Mouse (Mus musculus) myocyte (in vitro differentiated cells): Measurements from ENCODE around the gene Pcdh7. TPM values are rescaled to one million over a fixed set of nuclear protein-coding genes. Genes with fewer than 3 reads are reported as not detected.
A peak's percentile ranks its signal among the peaks of the same experiment; 100 is the strongest.

Experiments
- H3K27me3 ChIP-seq: one replicate; pipeline ENCODE4 v1.6.1; 2011; ENCODE audit not compliant: control insufficient read depth, insufficient read depth, insufficient read length
- H3K36me3 ChIP-seq: one replicate; pipeline ENCODE4 v1.6.1; 2011; ENCODE audit not compliant: control insufficient read depth, insufficient read depth
- H3K4me2 ChIP-seq: one replicate; pipeline ENCODE4 v1.6.1; 2011; ENCODE audit warnings: low read depth, control low read depth
- H3K4me3 ChIP-seq: one replicate; pipeline ENCODE4 v1.5.1; 2011; ENCODE audit warnings: mild to moderate bottlenecking, control low read depth, moderate library complexity
- H3K79me2 ChIP-seq: one replicate; pipeline ENCODE4 v1.6.1; 2011; ENCODE audit not compliant: control insufficient read depth, insufficient read depth
- H3ac ChIP-seq: one replicate; pipeline ENCODE4 v1.6.1; 2011; ENCODE audit not compliant: control insufficient read depth, insufficient read length
- CEBPB ChIP-seq: IDR thresholded peaks from 2 replicates; pipeline ENCODE4 v1.6.1; 2011; ENCODE audit warnings: mild to moderate bottlenecking, moderate library complexity; ENCODE audit not compliant: poor library complexity, insufficient read depth, severe bottlenecking
- E2F4 ChIP-seq: IDR thresholded peaks from one replicate; pipeline ENCODE4 v1.6.1; 2011; ENCODE audit warnings: mild to moderate bottlenecking, control low read depth, moderate library complexity; ENCODE audit not compliant: insufficient read depth
- MAX ChIP-seq: IDR thresholded peaks from one replicate; pipeline ENCODE4 v1.6.1; 2011; ENCODE audit warnings: low read depth, mild to moderate bottlenecking, control low read depth
- MYOD1 ChIP-seq, 3 experiments: IDR thresholded peaks; one replicate each; pipeline ENCODE4 v1.6.1; 2011; ENCODE audit warnings: control low read depth in 2 of 3, low read depth in 2 of 3, mild to moderate bottlenecking in 2 of 3, moderate library complexity in 1 of 3; ENCODE audit not compliant: insufficient read length in 2 of 3, control insufficient read depth in 1 of 3
- MYOG ChIP-seq, 3 experiments: IDR thresholded peaks; one replicate each; pipeline ENCODE4 v1.6.1; 2011; ENCODE audit warnings: control low read depth in 2 of 3, low read depth in 2 of 3, mild to moderate bottlenecking in 2 of 3; ENCODE audit not compliant: insufficient read length in 2 of 3, control insufficient read depth in 1 of 3, insufficient read depth in 1 of 3
- POLR2A ChIP-seq: IDR thresholded peaks from one replicate; pipeline ENCODE4 v1.6.1; 2011; ENCODE audit warnings: low read depth, mild to moderate bottlenecking, control low read depth, moderate library complexity; ENCODE audit not compliant: insufficient read length
- POLR2AphosphoS2 ChIP-seq: IDR thresholded peaks from one replicate; pipeline ENCODE4 v1.6.1; 2011; ENCODE audit warnings: low read depth, control low read depth; ENCODE audit not compliant: insufficient read length
- REST ChIP-seq: IDR thresholded peaks from one replicate; pipeline ENCODE4 v1.6.1; 2011; ENCODE audit warnings: mild to moderate bottlenecking, control low read depth, moderate library complexity; ENCODE audit not compliant: insufficient read depth, insufficient read length
- SRF ChIP-seq: IDR thresholded peaks from one replicate; pipeline ENCODE4 v1.6.1; 2011; ENCODE audit warnings: low read depth; ENCODE audit not compliant: control insufficient read depth, insufficient read length
- TCF12 ChIP-seq: IDR thresholded peaks from one replicate; pipeline ENCODE4 v1.6.1; 2011; ENCODE audit warnings: mild to moderate bottlenecking, control low read depth; ENCODE audit not compliant: poor library complexity, insufficient read depth, severe bottlenecking
- TCF3 ChIP-seq: IDR thresholded peaks from one replicate; pipeline ENCODE4 v1.6.1; 2011; ENCODE audit warnings: low read depth, control low read depth; ENCODE audit not compliant: insufficient read length
- USF1 ChIP-seq: IDR thresholded peaks from one replicate; pipeline ENCODE4 v1.6.1; 2011; ENCODE audit warnings: low read depth, mild to moderate bottlenecking, control low read depth, moderate library complexity
- polyA plus RNA-seq: library from polyadenylated mRNA; unstranded; fragments of >200 nt; fragmentation: generic; extraction: Trizol; gene quantifications from one replicate; pipeline ENCODE4 v1.2.1, GENCODE M21; 2012; ENCODE audit warnings: missing spikeins

Pcdh7 gene
- polyA plus RNA-seq, 1 experiment, result 16.0 TPM

DNA sequence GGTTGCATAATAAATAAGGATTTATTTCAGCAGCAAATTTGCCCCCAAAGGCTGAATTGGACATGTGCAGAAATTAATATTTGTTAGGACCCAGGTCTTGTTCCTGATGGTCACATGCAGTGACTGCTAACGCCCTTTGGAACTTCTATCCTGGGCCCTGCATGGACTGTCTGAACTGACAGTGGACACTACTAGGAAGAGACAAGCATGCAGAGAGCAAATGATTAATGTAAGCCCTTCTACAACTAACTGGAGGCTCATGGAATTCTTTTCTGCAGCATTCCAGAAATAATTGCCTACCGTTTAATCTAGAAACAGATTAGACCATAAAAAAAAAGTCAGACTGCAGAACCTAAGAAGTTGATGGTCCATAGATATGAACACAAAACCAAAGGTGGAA, 119.4 kb downstream of the Pcdh7 start:
- no peak overlapping the region for H3K4me3 ChIP-seq
- H3K36me3 ChIP-seq, result no peaks in the 10 kb centered on the region
- no peak for TF ChIP-seq TCF12
- TF ChIP-seq TCF3, result no peak
- no peak for TF ChIP-seq MYOG (IDR thresholded peaks at IDR 0.05; ENCODE audit: control insufficient read depth in 1 of 3, insufficient read depth in 1 of 3, insufficient read length in 2 of 3, low read depth in 2 of 3)
- no peak for TF ChIP-seq POLR2A
- no peak for TF ChIP-seq SRF
- TF ChIP-seq POLR2AphosphoS2, result no peak
- TF ChIP-seq REST, result no peak
- TF ChIP-seq CEBPB, result no peak
- no peak for TF ChIP-seq MYOD1 (IDR thresholded peaks at IDR 0.05; ENCODE audit: control insufficient read depth in 1 of 3, insufficient read length in 2 of 3, low read depth in 2 of 3)
- no peak for TF ChIP-seq USF1
- no peak for TF ChIP-seq E2F4
- TF ChIP-seq MAX, result no peak
- H3ac ChIP-seq, result no peak overlapping the region
- H3K27me3 ChIP-seq, result no peaks in the 10 kb centered on the region
- H3K4me2 ChIP-seq, result no peak overlapping the region
- no peaks in the 10 kb centered on the region for H3K79me2 ChIP-seq

DNA sequence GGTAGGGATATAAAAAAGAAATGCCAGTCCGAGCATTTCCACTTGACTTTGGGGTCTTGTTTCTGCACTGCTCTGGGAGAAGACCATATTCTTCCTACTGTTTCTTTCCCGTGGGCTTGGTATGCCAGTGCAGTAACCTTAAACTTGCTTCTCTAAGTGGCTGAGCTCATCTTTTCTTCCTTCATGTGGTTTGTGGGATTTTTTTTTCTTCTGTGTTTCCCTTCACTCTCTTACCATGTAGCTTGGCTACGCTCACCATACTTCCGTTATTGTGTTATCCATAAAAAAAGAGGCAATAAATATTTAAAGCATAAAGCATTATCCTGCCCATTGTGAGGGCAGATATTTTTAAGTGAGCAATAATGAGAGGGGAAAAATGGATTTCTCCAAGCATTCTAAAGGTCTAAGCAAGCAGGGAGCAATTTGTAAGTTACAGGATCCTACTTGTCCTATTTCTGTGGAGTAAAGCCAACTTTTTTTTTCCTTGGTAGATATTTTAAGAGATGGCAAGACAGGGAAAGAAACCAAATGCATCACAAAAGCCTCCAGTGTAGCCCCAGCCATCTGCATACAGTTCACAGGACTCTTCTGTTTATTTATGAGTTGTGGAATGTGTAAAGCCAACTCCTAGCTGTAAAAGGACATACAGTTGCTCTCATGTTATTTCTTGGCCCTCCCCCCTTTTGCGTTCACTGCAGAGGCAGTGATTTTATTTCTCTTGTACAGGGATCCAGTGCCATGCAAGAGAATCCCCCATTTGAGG, 123.8 kb downstream of the Pcdh7 start:
- TF ChIP-seq SRF (no peak), POLR2AphosphoS2 (no peak), MYOG (IDR thresholded peaks at IDR 0.05; ENCODE audit: control insufficient read depth in 1 of 3, insufficient read depth in 1 of 3, insufficient read length in 2 of 3, low read depth in 2 of 3) (no peak)
- Histone ChIP-seq H3ac (no peak overlapping the region), H3K4me3 (no peak overlapping the region), H3K36me3 (no peaks in the 10 kb centered on the region), H3K4me2 (peak overlapping the region; percentile 66), H3K27me3 (no peaks in the 10 kb centered on the region), H3K79me2 (no peaks in the 10 kb centered on the region)

DNA sequence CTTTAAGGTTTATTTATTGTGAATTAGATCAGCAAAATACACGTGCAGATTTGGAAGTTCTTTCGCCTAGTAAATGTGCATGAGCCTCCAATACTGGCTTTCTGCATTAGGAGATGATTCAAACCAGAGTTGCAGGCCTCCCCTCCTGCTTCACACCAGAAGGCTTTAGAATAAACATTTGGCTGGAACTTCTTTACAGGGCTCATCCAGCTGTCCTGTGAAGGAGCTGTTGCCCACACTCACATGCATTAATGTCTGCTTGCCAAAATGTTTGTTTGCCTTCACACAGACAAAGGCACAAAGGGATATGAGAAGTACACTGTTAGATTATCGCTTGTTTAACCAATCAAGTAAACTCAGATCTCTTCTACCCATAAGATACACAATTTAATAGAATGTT, 129.7 kb downstream of the Pcdh7 start:
- TF ChIP-seq USF1, result no peak
- no peak for TF ChIP-seq MYOD1 (IDR thresholded peaks at IDR 0.05; ENCODE audit: control insufficient read depth in 1 of 3, insufficient read length in 2 of 3, low read depth in 2 of 3)
- no peak for TF ChIP-seq CEBPB
- TF ChIP-seq MYOG (IDR thresholded peaks at IDR 0.05; ENCODE audit: control insufficient read depth in 1 of 3, insufficient read depth in 1 of 3, insufficient read length in 2 of 3, low read depth in 2 of 3), result no peak
- no peak for TF ChIP-seq POLR2AphosphoS2
- no peak for TF ChIP-seq TCF12
- TF ChIP-seq REST, result no peak
- TF ChIP-seq SRF, result no peak
- no peak for TF ChIP-seq TCF3
- TF ChIP-seq POLR2A, result no peak
- no peak for TF ChIP-seq MAX
- TF ChIP-seq E2F4, result no peak
- Histone ChIP-seq H3K79me2 (no peaks in the 10 kb centered on the region), H3K4me2 (no peak overlapping the region), H3K4me3 (no peak overlapping the region), H3K27me3 (no peaks in the 10 kb centered on the region), H3ac (no peak overlapping the region), H3K36me3 (no peaks in the 10 kb centered on the region)

DNA sequence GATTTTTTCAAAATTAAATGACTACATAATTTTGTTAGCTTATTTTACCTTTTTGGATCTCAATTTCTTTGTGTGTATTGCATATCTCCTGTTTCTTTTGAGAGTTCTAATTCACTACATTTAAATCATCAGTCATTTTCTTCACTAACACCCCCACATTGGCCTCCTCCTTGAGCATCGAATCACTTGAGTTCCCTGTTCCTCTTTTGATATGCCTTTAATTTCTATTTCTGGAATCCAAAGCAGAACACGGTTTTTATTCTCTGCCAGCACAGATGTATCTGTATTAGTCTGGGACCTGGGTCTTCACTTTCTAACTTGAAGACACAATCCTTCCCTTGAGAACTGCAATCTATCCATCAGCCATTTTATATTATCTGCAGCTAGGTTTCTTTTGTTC, 132.3 kb downstream of the Pcdh7 start:
- Histone ChIP-seq H3ac (no peak overlapping the region), H3K4me2 (no peak overlapping the region), H3K4me3 (no peak overlapping the region), H3K79me2 (no peaks in the 10 kb centered on the region), H3K27me3 (no peaks in the 10 kb centered on the region), H3K36me3 (no peaks in the 10 kb centered on the region)
- TF ChIP-seq SRF (no peak), MYOD1 (IDR thresholded peaks at IDR 0.05; ENCODE audit: control insufficient read depth in 1 of 3, insufficient read length in 2 of 3, low read depth in 2 of 3) (no peak), MAX (no peak), USF1 (no peak), MYOG (IDR thresholded peaks at IDR 0.05; ENCODE audit: control insufficient read depth in 1 of 3, insufficient read depth in 1 of 3, insufficient read length in 2 of 3, low read depth in 2 of 3) (no peak), TCF3 (no peak), POLR2A (no peak), E2F4 (no peak), REST (no peak)

DNA sequence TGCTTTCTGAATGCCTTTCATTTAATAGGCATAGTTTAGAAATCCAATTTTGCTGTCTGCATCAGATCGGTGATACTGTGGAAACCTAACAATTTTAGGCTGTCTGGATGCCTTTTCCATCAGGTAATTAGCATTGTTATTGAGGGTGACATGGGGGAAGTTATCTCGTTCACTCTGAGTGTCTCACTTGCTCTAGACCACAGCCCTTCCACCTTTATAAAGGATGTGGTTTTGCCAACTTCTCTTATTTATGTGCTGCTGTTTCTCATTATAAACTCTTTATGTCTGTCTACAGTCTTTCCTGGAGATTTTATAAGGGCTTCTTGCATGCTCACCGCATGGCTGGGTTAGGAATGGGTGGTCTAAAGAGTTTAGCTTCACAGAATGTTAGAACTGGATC, 139.5 kb downstream of the Pcdh7 start:
- no peaks in the 10 kb centered on the region for H3K27me3 ChIP-seq
- no peaks in the 10 kb centered on the region for H3K36me3 ChIP-seq
- H3K79me2 ChIP-seq, result no peaks in the 10 kb centered on the region
- H3K4me2 ChIP-seq, result no peak overlapping the region
- H3ac ChIP-seq, result no peak overlapping the region
- H3K4me3 ChIP-seq, result no peak overlapping the region
- no peak for TF ChIP-seq MYOG (IDR thresholded peaks at IDR 0.05; ENCODE audit: control insufficient read depth in 1 of 3, insufficient read depth in 1 of 3, insufficient read length in 2 of 3, low read depth in 2 of 3)
- no peak for TF ChIP-seq USF1
- no peak for TF ChIP-seq SRF
- TF ChIP-seq E2F4, result no peak
- TF ChIP-seq TCF3, result no peak
- TF ChIP-seq MAX, result no peak
- no peak for TF ChIP-seq MYOD1 (IDR thresholded peaks at IDR 0.05; ENCODE audit: control insufficient read depth in 1 of 3, insufficient read length in 2 of 3, low read depth in 2 of 3)
- TF ChIP-seq POLR2A, result no peak
- no peak for TF ChIP-seq REST
- TF ChIP-seq CEBPB, result no peak
- no peak for TF ChIP-seq POLR2AphosphoS2
- TF ChIP-seq TCF12, result no peak
